Mouse (Mus musculus) bone marrow, adult 2 months (tissue): Measurements from ENCODE around the gene Igfbp5.

Experiments used
- CTCF ChIP-seq: fragments of 200-500 bp; IDR thresholded peaks from 2 replicates; pipeline ENCODE4 v1.5.1; 2011; ENCODE audit warnings: low read length, control low read depth; ENCODE audit not compliant: control insufficient read depth, insufficient read depth
- POLR2A ChIP-seq: fragments of 200-500 bp; IDR thresholded peaks from 2 replicates; pipeline ENCODE4 v1.6.1; 2011; ENCODE audit warnings: low read depth, mild to moderate bottlenecking, control low read depth, low read length, borderline replicate concordance; ENCODE audit not compliant: control insufficient read depth

- TF ChIP-seq CTCF, result no peak
- no peak for TF ChIP-seq POLR2A
Observed at GRCm38 (mm10) chr1:72875708-72876107, 1.0 kb upstream of the Igfbp5 start.
